Mouse (Mus musculus) heart, embryonic 11.5 days (tissue): ENCODE measurements around the gene Olfr1394. TPM values are rescaled to one million over a fixed set of nuclear protein-coding genes. Genes with fewer than 3 reads are reported as not detected.

Experiments
- ATAC-seq: fragments of 200-750 bp; cut with Nextera tagmentation; replicated peaks from 2 replicates; pipeline ENCODE4 v1.8.0; 2017; ENCODE audit warnings: moderate library complexity; ENCODE audit not compliant: insufficient number of reproducible peaks, low FRiP score, low TSS enrichment
- H3K27ac ChIP-seq: fragments of 300-500 bp; sonication (generic); 2 replicates; pipeline ENCODE4 v1.5.1; 2014; ENCODE audit warnings: mild to moderate bottlenecking, low read depth, low read length
- H3K27me3 ChIP-seq: fragments of 300-500 bp; sonication (generic); 2 replicates; pipeline ENCODE4 v1.6.1; 2014; ENCODE audit warnings: mild to moderate bottlenecking, low read length, mixed read lengths; ENCODE audit not compliant: control insufficient read depth, insufficient read depth
- H3K36me3 ChIP-seq: fragments of 300-500 bp; sonication (generic); 2 replicates; pipeline ENCODE4 v1.6.1; 2014; ENCODE audit warnings: mild to moderate bottlenecking, low read length, moderate library complexity, mixed read lengths; ENCODE audit not compliant: control insufficient read depth, insufficient read depth
- H3K4me1 ChIP-seq: fragments of 300-500 bp; sonication (generic); 2 replicates; pipeline ENCODE4 v1.6.1; 2014; ENCODE audit warnings: low read length; ENCODE audit not compliant: control insufficient read depth, insufficient read depth
- H3K4me2 ChIP-seq: fragments of 300-500 bp; sonication (generic); 2 replicates; pipeline ENCODE4 v1.6.1; 2014; ENCODE audit warnings: mild to moderate bottlenecking, moderate library complexity
- H3K4me3 ChIP-seq: fragments of 300-500 bp; sonication (generic); 2 replicates; pipeline ENCODE4 v1.5.1; 2014; ENCODE audit warnings: low read depth, low read length
- H3K9ac ChIP-seq: fragments of 300-500 bp; sonication (generic); 2 replicates; pipeline ENCODE4 v1.6.1; 2014; ENCODE audit warnings: mild to moderate bottlenecking, low read depth, low read length, moderate library complexity
- H3K9me3 ChIP-seq: fragments of 300-500 bp; sonication (generic); replicated peaks from 2 replicates; pipeline ENCODE4 v1.6.1; 2016; ENCODE audit warnings: low read length; ENCODE audit not compliant: control insufficient read depth
- WGBS: fragments of 180-500 bp; shearing (Covaris S2); extraction: QIAGEN DNeasy Blood & Tissue Kit; methylation state at CpG from one replicate; pipeline ENCODE4 v1.1.7; 2014; ENCODE audit not compliant: insufficient replicate concordance; 5-methylcytosine and 5-hydroxymethylcytosine counted together
- polyA plus RNA-seq: library from polyadenylated mRNA; unstranded; fragments of >200 nt; fragmentation: Nextera tagmentation; extraction: Ambion mirVana; gene quantifications from 2 replicates; pipeline ENCODE4 v1.2.1, GENCODE M21; 2014

The Olfr1394 gene
- not detected in 2 replicates for polyA plus RNA-seq

DNA sequence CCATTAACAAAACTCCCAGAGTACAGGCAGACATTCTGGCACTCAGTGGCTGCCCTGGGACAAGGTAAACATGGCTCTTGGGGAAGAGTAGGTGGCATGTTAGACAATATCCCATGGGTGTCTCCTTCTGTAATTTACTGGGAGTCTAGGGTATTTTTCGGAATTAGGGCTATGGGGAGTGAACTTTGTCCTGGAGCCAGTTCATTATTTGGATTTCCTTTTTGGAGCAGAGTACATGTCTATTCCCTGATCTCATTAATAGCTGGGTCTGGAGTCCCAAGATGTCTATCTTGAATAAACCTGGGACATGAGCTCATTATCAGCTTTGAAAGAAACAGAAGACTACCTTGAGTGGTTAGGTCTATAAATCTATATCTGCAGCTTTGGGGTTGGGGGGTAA lies at the start of gene Olfr1394:
TSS of gene Olfr1394 (plus strand) at position 301 of the 400 bp plus-strand sequence.
- 63% methylated on average over 1 of the region's 1 CpGs for WGBS
- no peak for ATAC-seq
- H3K9me3 ChIP-seq = no peaks in the 10 kb centered on the region

DNA sequence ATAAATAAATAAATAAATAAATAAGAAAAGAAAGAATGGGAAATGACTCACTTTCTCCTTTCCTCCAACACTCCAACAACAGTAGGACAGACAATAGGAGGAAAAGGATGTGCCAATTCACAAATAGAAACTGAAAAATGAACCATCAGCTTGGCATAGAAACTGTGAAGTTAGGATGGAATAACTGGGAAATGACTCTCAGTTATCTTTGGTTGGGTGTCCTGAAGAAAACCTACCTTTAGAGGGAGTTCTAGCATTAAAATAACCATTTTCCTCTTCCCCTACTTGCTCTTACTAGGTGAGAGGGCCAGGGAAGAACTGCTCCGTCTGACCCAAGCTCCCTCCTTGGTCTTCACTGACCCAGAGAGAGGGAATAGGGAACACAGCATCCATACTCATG lies 48.4 kb upstream of the Olfr1394 start:
- H3K27ac ChIP-seq = no peak overlapping the region
- ATAC-seq = no peak
- 0 out of 2 replicates have a peak, but pooled peaks cover 2% of the 10 kb centered on the region for H3K4me1 ChIP-seq
- H3K36me3 ChIP-seq = no peaks in the 10 kb centered on the region
- H3K4me3 ChIP-seq = no peak overlapping the region
- no peak overlapping the region for H3K9ac ChIP-seq
- no peak overlapping the region for H3K4me2 ChIP-seq
- H3K9me3 ChIP-seq = no peaks in the 10 kb centered on the region
- H3K27me3 ChIP-seq = no peaks in the 10 kb centered on the region
- 50% methylated on average over 1 of the region's 1 CpGs for WGBS

More for the DNA sequence above, at the start of gene Olfr1394:
- no peaks in the 10 kb centered on the region for H3K36me3 ChIP-seq
- no peak within 1 kb of the TSS for H3K4me2 ChIP-seq
- H3K9ac ChIP-seq = no peak within 1 kb of the TSS
- H3K4me1 ChIP-seq = no peaks in the 10 kb centered on the region
- H3K27me3 ChIP-seq = no peaks in the 10 kb centered on the region
- H3K27ac ChIP-seq = no peak within 1 kb of the TSS
- no peak within 1 kb of the TSS for H3K4me3 ChIP-seq

DNA sequence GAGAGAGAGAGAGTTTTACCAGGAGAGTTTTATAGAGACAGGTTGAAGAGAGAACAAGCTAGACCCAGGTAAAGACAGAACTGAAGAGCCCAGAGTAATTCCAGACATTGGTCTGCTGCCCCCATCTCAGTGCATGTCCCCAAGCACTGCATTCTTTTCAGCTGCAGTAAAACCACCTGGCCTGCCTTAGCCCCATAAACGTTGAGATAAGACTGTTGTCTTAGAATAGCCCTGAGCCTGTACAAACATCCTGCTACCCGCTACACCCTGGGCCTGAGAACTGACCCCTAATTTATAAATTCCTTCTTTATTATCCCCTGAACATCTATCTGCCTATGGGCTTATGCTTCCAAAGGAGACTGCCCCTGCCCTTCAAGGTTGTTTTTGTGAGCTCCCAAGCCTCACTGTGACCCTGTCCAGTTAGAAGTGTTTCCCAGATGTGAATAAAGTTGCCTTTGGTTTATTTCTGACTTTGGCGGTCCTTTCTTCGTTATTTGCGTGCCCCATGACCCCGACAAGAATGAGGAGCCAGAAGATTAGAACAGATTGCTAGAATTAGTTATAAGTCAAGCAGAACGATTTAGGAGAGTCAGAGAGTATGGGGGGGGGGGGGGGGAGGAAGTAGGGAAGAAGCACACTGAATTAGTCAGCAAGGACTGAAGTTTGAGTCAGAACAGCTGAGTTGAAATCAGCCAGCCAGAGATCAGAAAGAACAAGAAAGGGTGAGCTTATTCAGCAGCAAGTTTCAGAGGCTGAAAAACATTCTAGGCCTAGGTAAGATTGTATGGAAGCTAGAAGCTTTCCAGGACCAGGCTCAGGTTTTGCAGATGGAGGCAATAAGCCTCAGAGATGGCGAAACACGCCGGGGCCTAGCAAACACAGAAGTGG lies 46.3 kb upstream of the Olfr1394 start:
- 65% methylated on average over 10 of the region's 10 CpGs for WGBS
- Histone ChIP-seq H3K36me3 (no peaks in the 10 kb centered on the region), H3K4me3 (no peak overlapping the region), H3K27me3 (no peaks in the 10 kb centered on the region), H3K4me1 (0 out of 2 replicates have a peak, but pooled peaks cover 2% of the 10 kb centered on the region), H3K9me3 (no peaks in the 10 kb centered on the region), H3K4me2 (no peak overlapping the region), H3K9ac (no peak overlapping the region), H3K27ac (no peak overlapping the region)
- no peak for ATAC-seq

DNA sequence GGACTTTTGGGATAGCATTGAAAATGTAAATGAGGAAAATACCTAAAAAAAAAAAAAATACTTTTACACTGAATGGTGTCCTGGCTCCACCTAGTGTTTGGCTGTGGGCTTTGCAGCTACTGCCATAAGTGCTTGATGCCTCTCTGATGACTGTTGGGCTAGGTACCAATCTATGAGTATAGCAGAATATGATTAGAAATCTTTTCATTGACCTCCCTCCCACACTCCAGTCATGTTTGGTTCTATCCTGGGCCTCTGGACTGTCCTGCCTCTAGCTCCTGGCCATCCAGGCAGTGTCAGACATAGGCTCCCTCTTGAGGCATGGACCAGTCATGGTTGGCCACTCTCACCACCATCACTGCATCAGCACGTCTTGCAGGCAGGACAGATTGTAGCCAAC lies 45.3 kb upstream of the Olfr1394 start:
- no peaks in the 10 kb centered on the region for H3K36me3 ChIP-seq

DNA sequence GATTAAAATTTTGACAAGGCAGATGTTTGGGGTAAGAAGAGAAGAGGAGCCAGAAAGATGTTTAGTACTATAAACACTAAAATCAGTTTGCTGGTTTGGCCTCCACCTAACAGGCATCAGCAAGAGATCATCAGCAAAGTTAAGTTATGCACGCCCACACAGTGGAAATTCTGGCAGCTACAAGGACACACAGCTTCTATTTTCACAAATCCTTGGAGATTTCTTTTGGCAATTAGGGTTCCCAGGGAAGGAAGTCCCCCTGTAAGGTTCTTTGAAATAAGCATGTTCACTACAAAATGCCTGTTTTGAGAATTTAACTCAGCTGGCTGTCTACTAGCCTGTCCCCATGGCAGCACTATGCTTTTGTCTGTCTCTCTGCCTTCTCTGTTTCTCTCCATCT lies 43.2 kb upstream of the Olfr1394 start:
- 50% methylated on average over 1 of the region's 1 CpGs for WGBS
- H3K27me3 ChIP-seq = no peaks in the 10 kb centered on the region

More for the DNA sequence above, 45.3 kb upstream of the Olfr1394 start:
- no peak overlapping the region for H3K9ac ChIP-seq
- H3K4me2 ChIP-seq = no peak overlapping the region
- WGBS = 43% methylated on average over 1 of the region's 1 CpGs
- ATAC-seq = no peak
- H3K9me3 ChIP-seq = no peaks in the 10 kb centered on the region
- H3K27ac ChIP-seq = no peak overlapping the region
- no peak overlapping the region for H3K4me3 ChIP-seq
- H3K4me1 ChIP-seq = no peaks in the 10 kb centered on the region
- H3K27me3 ChIP-seq = no peaks in the 10 kb centered on the region

DNA sequence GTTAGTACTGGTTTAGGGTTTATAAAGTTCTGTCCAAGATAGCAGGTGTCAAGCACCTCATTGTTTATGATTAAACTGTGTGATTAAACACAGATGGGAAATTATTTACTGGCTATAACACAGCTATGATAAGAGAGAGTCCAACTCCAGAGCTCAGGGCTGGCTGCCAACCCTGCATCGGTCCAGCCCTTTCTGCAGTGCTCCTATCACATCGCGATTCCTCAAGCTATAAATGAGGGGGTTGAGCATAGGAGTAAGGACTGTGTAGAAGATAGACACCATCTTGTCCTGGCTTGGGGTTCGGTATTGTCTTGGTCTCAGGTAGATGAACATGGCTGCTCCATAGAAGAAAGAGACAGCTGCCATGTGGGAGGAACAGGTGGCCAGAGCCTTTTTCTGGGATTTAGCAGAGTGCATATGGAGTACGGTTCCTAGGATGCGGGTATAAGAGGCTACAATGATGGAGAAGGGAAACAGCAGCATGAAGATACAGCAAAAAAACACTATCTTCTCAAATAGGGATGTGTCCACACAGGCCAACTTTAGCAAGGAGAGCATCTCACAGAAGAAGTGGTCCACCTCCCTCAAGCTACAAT lies 41.5 kb upstream of the Olfr1394 start:
- Histone ChIP-seq H3K9me3 (no peaks in the 10 kb centered on the region), H3K9ac (no peak overlapping the region), H3K36me3 (no peaks in the 10 kb centered on the region), H3K4me2 (no peak overlapping the region), H3K4me1 (no peaks in the 10 kb centered on the region), H3K27ac (no peak overlapping the region), H3K4me3 (no peak overlapping the region), H3K27me3 (no peaks in the 10 kb centered on the region)
- WGBS = 78% methylated on average over 6 of the region's 6 CpGs
- no peak for ATAC-seq

More for the DNA sequence above, 43.2 kb upstream of the Olfr1394 start:
- H3K9ac ChIP-seq = no peak overlapping the region
- H3K9me3 ChIP-seq = no peaks in the 10 kb centered on the region
- no peak overlapping the region for H3K27ac ChIP-seq
- H3K4me1 ChIP-seq = no peaks in the 10 kb centered on the region
- no peaks in the 10 kb centered on the region for H3K36me3 ChIP-seq
- no peak overlapping the region for H3K4me3 ChIP-seq
- no peak for ATAC-seq
- H3K4me2 ChIP-seq = no peak overlapping the region

DNA sequence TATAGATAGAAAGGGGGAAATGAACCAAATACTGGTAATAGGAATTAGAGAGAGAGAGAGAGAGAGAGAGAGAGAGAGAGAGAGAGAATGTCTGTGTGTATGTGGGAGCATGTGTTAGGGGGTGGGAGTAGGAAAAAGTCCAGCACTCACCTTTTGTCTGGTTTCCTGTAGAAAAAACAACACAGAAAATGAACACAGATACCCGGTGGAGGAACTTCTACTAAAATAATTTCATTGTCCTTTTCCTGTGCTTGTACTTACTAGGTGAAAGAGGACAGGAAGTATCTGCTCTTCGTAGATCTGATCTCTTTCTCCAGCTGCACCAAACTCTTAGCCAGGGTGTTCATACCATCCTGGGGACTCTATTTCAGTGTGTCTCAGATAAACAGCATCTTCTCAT lies 40.0 kb upstream of the Olfr1394 start:
- Histone ChIP-seq H3K4me1 (no peaks in the 10 kb centered on the region), H3K27me3 (no peaks in the 10 kb centered on the region), H3K27ac (no peak overlapping the region), H3K36me3 (no peaks in the 10 kb centered on the region), H3K4me2 (no peak overlapping the region), H3K9me3 (no peaks in the 10 kb centered on the region), H3K9ac (no peak overlapping the region), H3K4me3 (no peak overlapping the region)
- no peak for ATAC-seq
- WGBS = 55% methylated on average over 2 of the region's 2 CpGs

DNA sequence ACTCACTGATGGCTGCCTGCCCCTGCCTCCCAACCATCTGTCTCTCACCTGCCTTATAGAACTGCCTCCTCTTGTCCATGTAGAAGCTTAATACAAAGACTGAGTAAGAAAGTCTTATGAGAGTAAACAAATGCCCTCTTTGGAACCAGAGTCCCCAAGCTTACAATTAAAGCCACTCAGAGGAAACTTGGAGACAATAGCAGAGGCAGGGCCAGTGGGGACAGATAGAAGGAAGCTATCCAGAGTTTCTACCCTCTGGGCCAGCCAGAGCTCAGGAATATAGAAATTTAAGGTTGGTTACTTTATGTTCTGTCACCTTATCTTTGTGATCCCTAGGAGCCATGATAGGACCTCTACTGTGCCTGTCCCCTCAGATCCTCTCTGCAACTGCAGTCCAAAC lies 39.4 kb upstream of the Olfr1394 start, which contains the start of gene Olfr1396:
TSS of gene Olfr1396 (minus strand) at position 101 of the 400 bp plus-strand sequence.
- Histone ChIP-seq H3K27ac (no peak within 1 kb of the TSS), H3K36me3 (no peaks in the 10 kb centered on the region), H3K4me1 (no peaks in the 10 kb centered on the region), H3K4me2 (no peak within 1 kb of the TSS), H3K27me3 (no peaks in the 10 kb centered on the region), H3K9me3 (no peaks in the 10 kb centered on the region), H3K9ac (no peak within 1 kb of the TSS), H3K4me3 (no peak within 1 kb of the TSS)
- no peak for ATAC-seq
